Mouse (Mus musculus): ENCODE results near the gene Efna3. TPM values are rescaled to one million over a fixed set of nuclear protein-coding genes. Genes with fewer than 3 reads are reported as not detected.

The Efna3 gene
- polyA plus RNA-seq, 1 experiment from 2014 or later, result 47.2 TPM

- WGBS, result 67% methylated on average over 8 of the region's 8 CpGs
Measured at GRCm38 (mm10) chr3:89295685-89296230, 27.0 kb downstream of the Efna3 start.

GRCm38 (mm10) chr3:89294195-89294594, 28.6 kb downstream of the Efna3 start:
- Histone ChIP-seq H3K4me3 (replicated peaks) (no peak overlapping the region), H3K4me2 (replicated peaks) (no peak overlapping the region), H3K9me3 (replicated peaks) (no peaks in the 10 kb centered on the region), H3K36me3 (no peaks in the 10 kb centered on the region), H3K27ac (replicated peaks) (no peak overlapping the region), H3K27me3 (no peaks in the 10 kb centered on the region), H3K4me1 (peaks cover 16% of the 10 kb centered on the region; the same call in 1 of the 2 replicates), H3K9ac (no peak overlapping the region)
- WGBS, result 79% methylated on average over 5 of the region's 5 CpGs
- ATAC-seq (ENCODE audit: insufficient number of reproducible peaks, low FRiP score, low TSS enrichment, low read depth), result no peak

More at GRCm38 (mm10) chr3:89295685-89296230, 27.0 kb downstream of the Efna3 start:
- Histone ChIP-seq H3K4me1 (peaks cover 26% of the 10 kb centered on the region; the same call in 1 of the 2 replicates), H3K27me3 (no peaks in the 10 kb centered on the region), H3K27ac (replicated peaks) (no peak overlapping the region), H3K9ac (no peak overlapping the region), H3K36me3 (no peaks in the 10 kb centered on the region), H3K4me3 (replicated peaks) (no peak overlapping the region), H3K4me2 (replicated peaks) (no peak overlapping the region), H3K9me3 (replicated peaks) (no peaks in the 10 kb centered on the region)
- no peak for ATAC-seq (ENCODE audit: insufficient number of reproducible peaks, low FRiP score, low TSS enrichment, low read depth)

- WGBS, result 90% methylated on average over 11 of the region's 11 CpGs
- H3K9me3 ChIP-seq (replicated peaks), result no peaks in the 10 kb centered on the region
- H3K27ac ChIP-seq (replicated peaks), result no peak overlapping the region
- no peak for ATAC-seq (ENCODE audit: insufficient number of reproducible peaks, low FRiP score, low TSS enrichment, low read depth)
- no peak overlapping the region for H3K4me3 ChIP-seq (replicated peaks)
- no peaks in the 10 kb centered on the region for H3K27me3 ChIP-seq
- H3K36me3 ChIP-seq, result no peaks in the 10 kb centered on the region
- H3K9ac ChIP-seq, result no peak overlapping the region
- H3K4me2 ChIP-seq (replicated peaks), result no peak overlapping the region
- peaks cover 13% of the 10 kb centered on the region; the same call in 1 of the 2 replicates for H3K4me1 ChIP-seq
Measured at GRCm38 (mm10) chr3:89293247-89293918, 29.4 kb downstream of the Efna3 start.

GRCm38 (mm10) chr3:89292303-89292702, 30.5 kb downstream of the Efna3 start:
- H3K4me3 ChIP-seq (replicated peaks), result no peak overlapping the region
- no peak overlapping the region for H3K4me2 ChIP-seq (replicated peaks)
- H3K9me3 ChIP-seq (replicated peaks), result no peaks in the 10 kb centered on the region
- ATAC-seq (ENCODE audit: insufficient number of reproducible peaks, low FRiP score, low TSS enrichment, low read depth), result no peak
- H3K9ac ChIP-seq, result no peak overlapping the region
- no peak overlapping the region for H3K27ac ChIP-seq (replicated peaks)
- no peaks in the 10 kb centered on the region for H3K27me3 ChIP-seq
- WGBS, result 70% methylated on average over 5 of the region's 5 CpGs
- no peaks in the 10 kb centered on the region for H3K36me3 ChIP-seq
- H3K4me1 ChIP-seq, result peaks cover 13% of the 10 kb centered on the region; the same call in 1 of the 2 replicates

GRCm38 (mm10) chr3:89291874-89292273, 30.9 kb downstream of the Efna3 start:
- H3K27me3 ChIP-seq, result no peaks in the 10 kb centered on the region
- H3K4me2 ChIP-seq (replicated peaks), result no peak overlapping the region
- H3K27ac ChIP-seq (replicated peaks), result no peak overlapping the region
- 60% methylated on average over 10 of the region's 10 CpGs for WGBS
- H3K36me3 ChIP-seq, result no peaks in the 10 kb centered on the region
- no peaks in the 10 kb centered on the region for H3K9me3 ChIP-seq (replicated peaks)
- peaks cover 15% of the 10 kb centered on the region for H3K4me1 ChIP-seq
- H3K4me3 ChIP-seq (replicated peaks), result no peak overlapping the region
- no peak overlapping the region for H3K9ac ChIP-seq
- ATAC-seq (ENCODE audit: insufficient number of reproducible peaks, low FRiP score, low TSS enrichment, low read depth), result no peak

GRCm38 (mm10) chr3:89288503-89288928, 34.2 kb downstream of the Efna3 start:
- Histone ChIP-seq H3K27ac (replicated peaks) (no peak overlapping the region), H3K4me1 (peaks cover 26% of the 10 kb centered on the region), H3K9me3 (replicated peaks) (no peaks in the 10 kb centered on the region), H3K36me3 (no peaks in the 10 kb centered on the region), H3K9ac (no peak overlapping the region), H3K4me2 (replicated peaks) (no peak overlapping the region), H3K4me3 (replicated peaks) (no peak overlapping the region), H3K27me3 (no peaks in the 10 kb centered on the region)
- WGBS, result 53% methylated on average over 7 of the region's 7 CpGs
- ATAC-seq (ENCODE audit: insufficient number of reproducible peaks, low FRiP score, low TSS enrichment, low read depth), result no peak

GRCm38 (mm10) chr3:89287286-89287685, 35.5 kb downstream of the Efna3 start:
- Histone ChIP-seq H3K4me3 (replicated peaks) (no peak overlapping the region), H3K27me3 (no peaks in the 10 kb centered on the region), H3K9me3 (replicated peaks) (no peaks in the 10 kb centered on the region), H3K4me2 (replicated peaks) (no peak overlapping the region), H3K27ac (replicated peaks) (no peak overlapping the region), H3K9ac (no peak overlapping the region), H3K36me3 (no peaks in the 10 kb centered on the region), H3K4me1 (peaks cover 26% of the 10 kb centered on the region)
- WGBS, result 38% methylated on average over 5 of the region's 5 CpGs
- no peak for ATAC-seq (ENCODE audit: insufficient number of reproducible peaks, low FRiP score, low TSS enrichment, low read depth)

- no peak overlapping the region for H3K9ac ChIP-seq
- 36% methylated on average over 2 of the region's 2 CpGs for WGBS
Measured at GRCm38 (mm10) chr3:89285526-89285925, 37.2 kb downstream of the Efna3 start.

GRCm38 (mm10) chr3:89284261-89284660, 38.5 kb downstream of the Efna3 start:
- Histone ChIP-seq H3K4me1 (peaks cover 46% of the 10 kb centered on the region), H3K4me2 (replicated peaks) (no peak overlapping the region), H3K27me3 (no peaks in the 10 kb centered on the region), H3K27ac (replicated peaks) (no peak overlapping the region), H3K4me3 (replicated peaks) (no peak overlapping the region), H3K9ac (no peak overlapping the region), H3K36me3 (no peaks in the 10 kb centered on the region), H3K9me3 (replicated peaks) (no peaks in the 10 kb centered on the region)
- 76% methylated on average over 3 of the region's 3 CpGs for WGBS
- no peak for ATAC-seq (ENCODE audit: insufficient number of reproducible peaks, low FRiP score, low TSS enrichment, low read depth)

More at GRCm38 (mm10) chr3:89285526-89285925, 37.2 kb downstream of the Efna3 start:
- Histone ChIP-seq H3K4me1 (peaks cover 34% of the 10 kb centered on the region), H3K4me2 (replicated peaks) (no peak overlapping the region), H3K27ac (replicated peaks) (no peak overlapping the region), H3K4me3 (replicated peaks) (no peak overlapping the region), H3K9me3 (replicated peaks) (no peaks in the 10 kb centered on the region), H3K36me3 (no peaks in the 10 kb centered on the region), H3K27me3 (no peaks in the 10 kb centered on the region)
- ATAC-seq (ENCODE audit: insufficient number of reproducible peaks, low FRiP score, low TSS enrichment, low read depth), result no peak

- Histone ChIP-seq H3K9ac (no peak overlapping the region), H3K36me3 (no peaks in the 10 kb centered on the region), H3K4me2 (replicated peaks) (0 out of 2 replicates have a peak overlapping the region, but pooled peaks have one; percentile 95), H3K27ac (replicated peaks) (peak overlapping the region; percentile 91; the same call in 1 of the 2 replicates), H3K4me1 (peaks cover 66% of the 10 kb centered on the region), H3K4me3 (replicated peaks) (no peak overlapping the region), H3K27me3 (no peaks in the 10 kb centered on the region), H3K9me3 (replicated peaks) (no peaks in the 10 kb centered on the region)
- ATAC-seq (ENCODE audit: insufficient number of reproducible peaks, low FRiP score, low TSS enrichment, low read depth), result no peak
- WGBS, result 11% methylated on average over 4 of the region's 4 CpGs
Measured at GRCm38 (mm10) chr3:89282291-89282643, 40.5 kb downstream of the Efna3 start.

GRCm38 (mm10) chr3:89281579-89282290, 41.0 kb downstream of the Efna3 start:
- H3K9ac ChIP-seq, result no peak overlapping the region
- WGBS, result 10% methylated on average over 20 of the region's 20 CpGs
- H3K4me3 ChIP-seq (replicated peaks), result peak overlapping the region; percentile 64
- H3K36me3 ChIP-seq, result no peaks in the 10 kb centered on the region
- no peaks in the 10 kb centered on the region for H3K27me3 ChIP-seq
- H3K4me2 ChIP-seq (replicated peaks), result peak overlapping the region; percentile 95
- H3K9me3 ChIP-seq (replicated peaks), result no peaks in the 10 kb centered on the region
- peak overlapping the region; percentile 91 for H3K27ac ChIP-seq (replicated peaks)
- ATAC-seq (ENCODE audit: insufficient number of reproducible peaks, low FRiP score, low TSS enrichment, low read depth), result no peak
- H3K4me1 ChIP-seq, result peaks cover 68% of the 10 kb centered on the region

Data from embryonic facial prominence, embryonic 15.5 days (tissue).